Mouse (Mus musculus): Measurements from ENCODE around the gene Strap.

The Strap gene

GRCm38 (mm10) chr6:137783899-137784637 is 49.2 kb downstream of the Strap start:
- DNase-seq, result no peak

DNA sequence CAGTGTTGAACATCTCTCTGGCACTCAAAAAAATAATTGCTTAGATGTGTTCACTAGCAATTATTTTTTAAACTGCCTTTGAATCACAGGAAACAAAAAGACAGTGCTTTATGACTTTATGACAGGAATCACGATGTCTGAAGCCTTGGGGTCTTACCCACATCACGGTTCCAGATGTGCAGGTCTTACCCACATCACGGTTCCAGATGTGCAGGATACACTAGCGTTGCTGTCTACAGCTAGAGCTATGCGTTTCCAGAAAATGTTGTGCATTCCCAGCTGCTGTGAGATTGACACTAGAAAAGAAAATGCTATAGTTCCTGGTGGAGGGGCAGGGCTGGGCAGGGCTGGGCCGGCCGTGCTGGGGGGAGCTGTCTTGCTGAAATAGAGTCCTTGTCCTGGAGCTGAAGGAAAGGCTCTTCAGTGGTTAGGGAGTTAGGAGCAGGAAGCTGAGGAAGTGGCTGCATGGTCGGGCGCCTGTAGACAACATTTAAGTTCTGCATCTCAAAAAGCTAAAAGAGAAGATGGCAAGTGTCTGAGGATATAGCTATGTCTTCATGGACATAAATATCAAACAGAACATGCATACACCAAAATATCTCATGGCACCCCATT is 54.2 kb downstream of the Strap start:
- no peak for DNase-seq

GRCm38 (mm10) chr6:137789658-137790057 is 54.8 kb downstream of the Strap start:
- DNase-seq, result no peak

GRCm38 (mm10) chr6:137795494-137795893 is 60.6 kb downstream of the Strap start:
- no peak for DNase-seq

GRCm38 (mm10) chr6:137796596-137797567 is 62.0 kb downstream of the Strap start:
- peak; percentile 39 to 52 for DNase-seq

- DNase-seq, result no peak
Measured at GRCm38 (mm10) chr6:137799253-137799652, 64.4 kb downstream of the Strap start.

All from cerebellum, postnatal 10 days (tissue).